Mouse (Mus musculus) thymus, adult 2 months (tissue): ENCODE results near the gene Cdc42ep1.

Source experiments
- CTCF ChIP-seq: fragments of 200-500 bp; IDR thresholded peaks from 2 replicates; pipeline ENCODE4 v1.5.1; 2012; ENCODE audit warnings: mild to moderate bottlenecking, control low read depth, low read length, moderate library complexity, borderline replicate concordance; ENCODE audit not compliant: control insufficient read depth, poor library complexity, insufficient read depth; ENCODE audit errors: extremely low read depth
- POLR2A ChIP-seq: fragments of 200-500 bp; IDR thresholded peaks from 2 replicates; pipeline ENCODE4 v1.6.1; 2012; ENCODE audit warnings: mild to moderate bottlenecking, low read length, control low read depth, moderate library complexity; ENCODE audit not compliant: control insufficient read depth, poor library complexity, insufficient read depth; ENCODE audit errors: extremely low read depth

DNA sequence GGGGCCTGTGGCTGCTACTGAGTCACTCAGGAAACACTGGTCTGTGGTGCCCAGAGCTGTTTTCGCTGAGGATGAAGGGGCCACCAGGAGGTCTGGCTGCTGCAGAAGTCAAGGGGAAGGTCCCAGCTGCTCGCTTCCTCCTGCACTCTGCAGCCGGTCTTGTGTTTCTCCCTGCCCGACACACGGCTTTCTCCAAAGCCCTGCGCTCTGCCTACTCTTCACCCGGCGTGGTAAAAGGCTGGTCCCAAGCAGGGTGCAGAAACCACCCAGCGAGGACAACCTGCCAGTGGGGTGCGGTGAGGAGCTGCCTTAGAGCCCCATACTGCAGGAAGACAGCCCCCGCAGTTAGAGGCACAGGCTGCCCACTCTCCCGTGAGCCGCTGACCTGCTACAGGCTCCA, 52.3 kb downstream of the Cdc42ep1 start:
- TF ChIP-seq CTCF (no peak), POLR2A (no peak)
